Comparison of ENCODE assay signal across 7 mouse cellular contexts in the genomic region with DNA sequence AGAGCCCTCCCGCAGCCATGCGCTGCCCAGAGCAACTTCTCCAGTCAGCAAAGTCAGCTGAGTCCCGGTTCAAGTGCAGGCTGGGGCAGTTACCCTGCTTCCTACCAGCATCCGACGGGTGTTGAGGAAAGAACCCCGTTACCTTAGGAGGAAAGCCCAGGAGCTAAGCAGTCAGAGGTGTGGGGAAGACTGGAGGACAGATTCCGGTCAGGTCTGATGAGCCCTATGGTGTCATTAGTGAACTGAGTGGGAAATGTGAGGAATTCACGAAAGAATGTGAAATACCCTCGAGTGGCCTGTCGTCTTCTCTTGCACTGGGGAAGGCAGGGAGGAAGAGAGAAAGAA. TPM values are rescaled to one million over a fixed set of nuclear protein-coding genes. Genes with fewer than 3 reads are reported as not detected.
A peak's percentile ranks its signal among the peaks of the same experiment; 100 is the strongest.
DNase-seq lines count a peak whose midpoint lies in the region; ATAC-seq lines count a peak whose summit lies in the region.

No protein-coding gene starts in this region.

- H3K9ac ChIP-seq in forebrain, embryonic 11.5 days (ENCODE audit: low read length), result peak overlapping the region; percentile 68; the same call in 1 of the 2 replicates
- H3K9ac ChIP-seq in kidney, embryonic 16.5 days (replicated peaks; ENCODE audit: low read length), result peak overlapping the region; percentile 78

- H3K9me3 ChIP-seq in forebrain, embryonic 11.5 days (ENCODE audit: control insufficient read depth, low read length), result no peaks in the 10 kb centered on the region
- H3K9me3 ChIP-seq in kidney, embryonic 16.5 days (ENCODE audit: low read length), result no peaks in the 10 kb centered on the region
- H3K9me3 ChIP-seq in megakaryocyte, embryonic 14.5 days, result no peaks in the 10 kb centered on the region

- H3K4me3 ChIP-seq in forebrain, embryonic 11.5 days (ENCODE audit: low read depth, low read length), result peak overlapping the region; percentile 57
- H3K4me3 ChIP-seq in kidney, embryonic 16.5 days (ENCODE audit: low read length), result peak overlapping the region; percentile 75
- peak overlapping the region; percentile 97 for H3K4me3 ChIP-seq in megakaryocyte, embryonic 14.5 days (replicated peaks)

- DNase-seq in thymus, postnatal 0 days (ENCODE audit: low spot score), result peak; percentile 9
- no peak for DNase-seq in thymus, postnatal 36 days
- no peak for DNase-seq in forebrain, embryonic 11.5 days (ENCODE audit: low spot score)
- no peak for DNase-seq in left cerebral cortex, adult 9 months (ENCODE audit: low spot score in 2 of 2)
- DNase-seq in layer of hippocampus, adult 18-20 months (ENCODE audit: low spot score in 2 of 2), result no peak

- H3K4me2 ChIP-seq in forebrain, embryonic 11.5 days (ENCODE audit: low read depth, low read length, severe bottlenecking), result peak overlapping the region; percentile 71
- peak overlapping the region; percentile 86 for H3K4me2 ChIP-seq in kidney, embryonic 16.5 days (replicated peaks; ENCODE audit: low read depth, low read length)

- H3K27ac ChIP-seq in forebrain, embryonic 11.5 days (ENCODE audit: low read depth, low read length), result no peak overlapping the region
- no peak overlapping the region for H3K27ac ChIP-seq in kidney, embryonic 16.5 days (ENCODE audit: low read length)

- peaks cover 3% of the 10 kb centered on the region; the same call in 1 of the 2 replicates for H3K4me1 ChIP-seq in forebrain, embryonic 11.5 days (replicated peaks; ENCODE audit: control insufficient read depth, insufficient read depth, low read length)
- peaks cover 5% of the 10 kb centered on the region for H3K4me1 ChIP-seq in kidney, embryonic 16.5 days (ENCODE audit: insufficient read depth, low read length)
- H3K4me1 ChIP-seq in megakaryocyte, embryonic 14.5 days, result peaks cover 23% of the 10 kb centered on the region

- ATAC-seq in forebrain, embryonic 11.5 days (replicated peaks; ENCODE audit: low FRiP score), result no peak; the same call in 1 of the 2 replicates
- no peak for ATAC-seq in kidney, embryonic 16.5 days (ENCODE audit: low FRiP score, low TSS enrichment)

- H3K36me3 ChIP-seq in forebrain, embryonic 11.5 days (ENCODE audit: control insufficient read depth, insufficient read depth, low read length), result no peaks in the 10 kb centered on the region
- peaks cover 2% of the 10 kb centered on the region; the same call in 1 of the 2 replicates for H3K36me3 ChIP-seq in kidney, embryonic 16.5 days (ENCODE audit: insufficient read depth, low read length)
- H3K36me3 ChIP-seq in megakaryocyte, embryonic 14.5 days (replicated peaks; ENCODE audit: low read length), result peaks cover 31% of the 10 kb centered on the region

- H3K27me3 ChIP-seq in forebrain, embryonic 11.5 days (ENCODE audit: control insufficient read depth, insufficient read depth, low read length), result no peaks in the 10 kb centered on the region
- H3K27me3 ChIP-seq in kidney, embryonic 16.5 days (ENCODE audit: insufficient read depth, low read length), result no peaks in the 10 kb centered on the region; the same call in 1 of the 2 replicates
- peaks cover 3% of the 10 kb centered on the region for H3K27me3 ChIP-seq in megakaryocyte, embryonic 14.5 days (replicated peaks)

- 35% methylated on average over 10 of the region's 10 CpGs for WGBS in forebrain, embryonic 11.5 days
- 16% methylated on average over 10 of the region's 10 CpGs for WGBS in kidney, embryonic 16.5 days

RNA-seq across cellular contexts. Expression of gene Rab29, which starts 0.9 kb away (rescaled TPM):
- 33.3 and 36.6 TPM in 2 replicates for polyA plus RNA-seq in thymus, postnatal 0 days (2015; fragmentation: Nextera tagmentation; extraction: Ambion mirVana)
- 13.1 and 15.2 TPM in 2 replicates for polyA plus RNA-seq in forebrain, embryonic 11.5 days (2014; fragmentation: Nextera tagmentation; extraction: Ambion mirVana)
- polyA plus RNA-seq in kidney, embryonic 16.5 days (2015; fragmentation: Nextera tagmentation; extraction: Ambion mirVana), result 20.1 and 21.6 TPM in 2 replicates
- 8.8 TPM in 1 of 2 replicates, not detected in the other for polyA plus RNA-seq in megakaryocyte, embryonic 14.5 days (2012; ENCODE audit: insufficient read depth, low replicate concordance)
- total RNA-seq in layer of hippocampus, adult 18-20 months (2021), result 1 to 10 TPM; 6.8 to 8.7 TPM

RNA-seq across cellular contexts. Expression of gene Slc41a1, which starts 40.6 kb away (rescaled TPM):
- polyA plus RNA-seq in thymus, postnatal 0 days (2015; fragmentation: Nextera tagmentation; extraction: Ambion mirVana), result 7.7 and 7.8 TPM in 2 replicates
- polyA plus RNA-seq in forebrain, embryonic 11.5 days (2014; fragmentation: Nextera tagmentation; extraction: Ambion mirVana), result 12.5 and 13.0 TPM in 2 replicates
- polyA plus RNA-seq in kidney, embryonic 16.5 days (2015; fragmentation: Nextera tagmentation; extraction: Ambion mirVana), result 16.0 and 16.1 TPM in 2 replicates
- 8.1 and 16.5 TPM in 2 replicates for polyA plus RNA-seq in megakaryocyte, embryonic 14.5 days (2012; ENCODE audit: insufficient read depth, low replicate concordance)
- 10 to 100 TPM; 62.5 to 63.0 TPM for total RNA-seq in layer of hippocampus, adult 18-20 months (2021)

RNA-seq across cellular contexts. Expression of gene Nucks1, which starts 42.4 kb away (rescaled TPM):
- polyA plus RNA-seq in thymus, postnatal 0 days (2015; fragmentation: Nextera tagmentation; extraction: Ambion mirVana), result 80.4 and 102 TPM in 2 replicates
- 69.7 and 69.9 TPM in 2 replicates for polyA plus RNA-seq in forebrain, embryonic 11.5 days (2014; fragmentation: Nextera tagmentation; extraction: Ambion mirVana)
- polyA plus RNA-seq in kidney, embryonic 16.5 days (2015; fragmentation: Nextera tagmentation; extraction: Ambion mirVana), result 77.9 and 83.0 TPM in 2 replicates
- polyA plus RNA-seq in megakaryocyte, embryonic 14.5 days (2012; ENCODE audit: insufficient read depth, low replicate concordance), result 6.3 and 16.9 TPM in 2 replicates
- 100 to 1,000 TPM; 158 to 166 TPM for total RNA-seq in layer of hippocampus, adult 18-20 months (2021)
